Mouse (Mus musculus): ENCODE results near the gene Olfr1402. TPM values are rescaled to one million over a fixed set of nuclear protein-coding genes. Genes with fewer than 3 reads are reported as not detected.

Gene Olfr1402
- polyA plus RNA-seq, 1 experiment, result not detected

- Histone ChIP-seq H3K4me3 (ENCODE audit: control insufficient read depth, low read depth, low read length) (no peak overlapping the region), H3K36me3 (ENCODE audit: control insufficient read depth, insufficient read depth, low read length) (no peaks in the 10 kb centered on the region), H3K27me3 (ENCODE audit: control insufficient read depth, insufficient read depth, low read length) (no peaks in the 10 kb centered on the region), H3K27ac (ENCODE audit: control insufficient read depth, insufficient read depth, low read depth, low read length) (no peak overlapping the region), H3K4me1 (ENCODE audit: control insufficient read depth, insufficient read depth, low read length) (no peaks in the 10 kb centered on the region)
- TF ChIP-seq POLR2A (IDR thresholded peaks at IDR 0.05; ENCODE audit: control insufficient read depth, low read depth, low read length) (no peak), CTCF (IDR thresholded peaks at IDR 0.05; ENCODE audit: control insufficient read depth, insufficient read depth, insufficient replicate concordance, low read depth, low read length) (no peak)
These were observed 63.4 kb downstream of the Olfr1402 start for GRCm38 (mm10) chr3:97358448-97358847.

Other genes with a start within 250 kb of the Olfr1402 start
- gene Bcl9, start 124.1 kb downstream of the Olfr1402 start, polyA plus RNA-seq (2012; rRNA removed), result 8.6 and 9.1 TPM in 2 replicates
- gene Chd1l, start 188.2 kb upstream of the Olfr1402 start, polyA plus RNA-seq (2012; rRNA removed), result 37.9 and 39.1 TPM in 2 replicates
- gene Fmo5, start 206.8 kb upstream of the Olfr1402 start, polyA plus RNA-seq (2012; rRNA removed), result 0.69 and 1.3 TPM in 2 replicates
- gene Prkab2, start 236.2 kb upstream of the Olfr1402 start, polyA plus RNA-seq (2012; rRNA removed), result 10.6 and 11.4 TPM in 2 replicates